Mouse (Mus musculus) spleen, adult 2 months (tissue): ENCODE measurements around the gene Eml2. TPM values are rescaled to one million over a fixed set of nuclear protein-coding genes. Genes with fewer than 3 reads are reported as not detected.

ENCODE experiments used
- DNase-seq, 2 experiments: peaks; one replicate each; pipeline versions ENCODE4 v3.0.0 to v3.0.0-alpha.2; 2012 to 2021; ENCODE audit warnings: low spot score in 2 of 2, low read depth in 1 of 2
- H3K27ac ChIP-seq: fragments of 200-500 bp; 2 replicates; pipeline ENCODE4 v1.5.1; 2012; ENCODE audit warnings: low read length, inconsistent platforms; ENCODE audit not compliant: insufficient read depth
- H3K27me3 ChIP-seq: fragments of 200-500 bp; 2 replicates; pipeline ENCODE4 v1.6.1; 2012; ENCODE audit warnings: mild to moderate bottlenecking, moderate library complexity, low read length, inconsistent platforms; ENCODE audit not compliant: control insufficient read depth, insufficient read depth
- H3K36me3 ChIP-seq: fragments of 200-500 bp; 2 replicates; pipeline ENCODE4 v1.6.1; 2012; ENCODE audit warnings: mild to moderate bottlenecking, low read length, inconsistent platforms; ENCODE audit not compliant: control insufficient read depth, insufficient read depth
- H3K4me1 ChIP-seq: fragments of 200-500 bp; 2 replicates; pipeline ENCODE4 v1.6.1; 2011; ENCODE audit warnings: inconsistent platforms; ENCODE audit not compliant: control insufficient read depth, insufficient read depth, insufficient read length
- H3K4me3 ChIP-seq: fragments of 200-500 bp; 2 replicates; pipeline ENCODE4 v1.5.1; 2011; ENCODE audit warnings: mild to moderate bottlenecking, inconsistent platforms; ENCODE audit not compliant: insufficient read depth, insufficient read length; ENCODE audit errors: extremely low read depth
- CTCF ChIP-seq: fragments of 200-500 bp; IDR thresholded peaks from 2 replicates; pipeline ENCODE4 v1.5.1; 2011; ENCODE audit warnings: mild to moderate bottlenecking, inconsistent platforms; ENCODE audit not compliant: insufficient read depth, insufficient read length, insufficient replicate concordance; ENCODE audit errors: extremely low read depth
- POLR2A ChIP-seq: fragments of 200-500 bp; IDR thresholded peaks from 2 replicates; pipeline ENCODE4 v1.6.1; 2011; ENCODE audit warnings: low read depth, low read length, inconsistent platforms
- WGBS: fragments of 180-500 bp; shearing (Covaris S2); methylation state at CpG from one replicate; pipeline ENCODE4 v1.1.7; 2018; 5-methylcytosine and 5-hydroxymethylcytosine counted together
- polyA plus RNA-seq: library from polyadenylated mRNA; depleted of rRNA; stranded (reverse); fragments of >200 nt; gene quantifications from 2 replicates; pipeline ENCODE4 v1.2.3, GENCODE M21; 2012

Gene Eml2
- polyA plus RNA-seq, 1 experiment: 27.9 TPM

GRCm38 (mm10) chr7:19211041-19211675 is 34.9 kb downstream of the Eml2 start:
- 81% methylated on average over 5 of the region's 5 CpGs for WGBS
- no peak overlapping the region for H3K4me3 ChIP-seq
- no peak overlapping the region for H3K27ac ChIP-seq
- H3K27me3 ChIP-seq: peaks cover 7% of the 10 kb centered on the region; the same call in 1 of the 2 replicates
- H3K36me3 ChIP-seq: no peaks in the 10 kb centered on the region
- no peak for TF ChIP-seq CTCF
- TF ChIP-seq POLR2A: no peak
- H3K4me1 ChIP-seq: no peaks in the 10 kb centered on the region
- no peak for DNase-seq

DNA sequence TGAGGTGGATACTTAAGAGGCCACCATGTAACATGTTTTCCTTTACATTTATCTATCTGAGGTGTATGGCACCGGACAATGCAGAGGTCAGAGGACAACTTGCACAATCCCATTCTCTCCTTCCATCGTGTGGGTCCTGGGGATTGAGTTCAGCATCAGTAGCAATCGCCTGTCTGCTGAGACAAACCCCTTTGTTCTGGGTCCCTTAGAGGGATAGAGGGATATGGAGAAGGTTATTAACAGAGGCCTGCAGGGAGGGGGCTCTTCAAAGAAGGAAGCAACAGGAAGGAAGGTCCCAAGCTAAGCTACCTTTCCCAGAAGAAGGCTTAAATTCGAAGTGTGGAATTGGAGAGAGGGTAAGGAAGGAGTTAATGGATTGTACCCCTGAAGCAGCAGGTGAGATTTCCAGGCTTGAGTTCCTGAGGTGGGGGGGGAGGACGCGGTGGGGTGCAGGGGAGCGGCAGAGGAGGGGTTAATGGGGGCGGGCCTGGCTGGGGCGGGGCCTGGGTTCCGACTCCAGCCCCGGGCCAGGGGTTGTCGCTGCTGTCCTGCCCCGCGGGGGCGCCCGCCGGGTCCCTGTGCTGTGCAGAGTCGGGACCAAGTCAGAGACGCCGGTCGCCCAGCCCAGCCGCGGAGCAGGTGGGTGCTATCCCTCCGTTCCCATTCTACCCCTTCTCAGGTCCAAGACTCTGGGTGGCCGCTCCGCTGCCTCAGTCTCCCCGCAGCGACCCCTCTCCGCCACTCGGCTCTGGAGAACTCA is 36.0 kb downstream of the Eml2 start, which contains the start of gene Gpr4:
TSS of gene Gpr4 (plus strand) at position 543 of the 760 bp plus-strand sequence.
- Histone ChIP-seq H3K4me3 (peak within 1 kb of the TSS; percentile 46; the same call in 1 of the 2 replicates), H3K27me3 (peaks cover 7% of the 10 kb centered on the region; the same call in 1 of the 2 replicates), H3K36me3 (no peaks in the 10 kb centered on the region), H3K27ac (no peak within 1 kb of the TSS), H3K4me1 (no peaks in the 10 kb centered on the region)
- TF ChIP-seq POLR2A (no peak), CTCF (no peak)
- DNase-seq: no peak
- 8% methylated on average over 29 of the region's 30 CpGs for WGBS

GRCm38 (mm10) chr7:19213385-19213784 is 37.2 kb downstream of the Eml2 start:
- DNase-seq: no peak
- peaks cover 7% of the 10 kb centered on the region; the same call in 1 of the 2 replicates for H3K27me3 ChIP-seq
- WGBS: 74% methylated on average over 2 of the region's 2 CpGs
- H3K4me1 ChIP-seq: no peaks in the 10 kb centered on the region
- TF ChIP-seq POLR2A: no peak
- no peak for TF ChIP-seq CTCF
- no peak overlapping the region for H3K4me3 ChIP-seq
- H3K27ac ChIP-seq: no peak overlapping the region
- H3K36me3 ChIP-seq: no peaks in the 10 kb centered on the region

DNA sequence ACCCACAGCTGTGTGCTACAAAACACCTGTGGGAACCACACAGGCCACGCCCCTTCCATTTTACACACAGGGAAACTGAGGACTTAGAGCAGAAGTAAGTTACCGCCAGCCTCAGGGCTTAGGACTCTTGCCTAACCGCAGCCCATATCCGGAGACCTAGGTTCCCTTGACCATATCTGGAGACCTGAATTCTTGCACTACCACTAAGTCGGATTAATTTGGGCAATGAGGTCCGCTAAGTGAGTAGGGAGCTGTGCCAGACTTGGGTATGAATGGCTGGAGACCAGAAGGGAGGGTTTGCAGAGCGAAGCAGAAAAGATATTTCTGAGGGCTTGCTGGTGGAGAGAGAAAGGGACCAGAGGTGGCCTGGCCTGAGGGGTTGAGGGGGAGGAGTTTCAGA is 38.1 kb downstream of the Eml2 start:
- Histone ChIP-seq H3K36me3 (no peaks in the 10 kb centered on the region), H3K4me1 (no peaks in the 10 kb centered on the region), H3K27me3 (peaks cover 8% of the 10 kb centered on the region; the same call in 1 of the 2 replicates), H3K27ac (no peak overlapping the region), H3K4me3 (no peak overlapping the region)
- no peak for TF ChIP-seq POLR2A
- no peak for TF ChIP-seq CTCF
- 21% methylated on average over 7 of the region's 7 CpGs for WGBS
- DNase-seq: no peak

- H3K27ac ChIP-seq: no peak overlapping the region
- WGBS: 7% methylated on average over 9 of the region's 9 CpGs
These were observed 38.7 kb downstream of the Eml2 start for GRCm38 (mm10) chr7:19214940-19215339.

GRCm38 (mm10) chr7:19217492-19217891 is 41.3 kb downstream of the Eml2 start:
- Histone ChIP-seq H3K27me3 (0 out of 2 replicates have a peak, but pooled peaks cover 6% of the 10 kb centered on the region), H3K4me3 (no peak overlapping the region), H3K4me1 (no peaks in the 10 kb centered on the region), H3K27ac (no peak overlapping the region), H3K36me3 (no peaks in the 10 kb centered on the region)
- DNase-seq: no peak
- TF ChIP-seq POLR2A: no peak
- TF ChIP-seq CTCF: no peak
- WGBS: 18% methylated on average over 5 of the region's 5 CpGs

More at GRCm38 (mm10) chr7:19214940-19215339, 38.7 kb downstream of the Eml2 start:
- Histone ChIP-seq H3K36me3 (no peaks in the 10 kb centered on the region), H3K4me1 (no peaks in the 10 kb centered on the region), H3K4me3 (no peak overlapping the region), H3K27me3 (peaks cover 8% of the 10 kb centered on the region; the same call in 1 of the 2 replicates)
- TF ChIP-seq CTCF: no peak
- no peak for TF ChIP-seq POLR2A
- no peak for DNase-seq
